Mouse (Mus musculus) thymus, postnatal 14 days (tissue): ENCODE results near the gene Htr7.
A peak's percentile ranks its signal among the peaks of the same experiment; 100 is the strongest.

Experiments used
- DNase-seq: peaks from one replicate; pipeline ENCODE4 v3.0.0; 2021

Gene Htr7

DNA sequence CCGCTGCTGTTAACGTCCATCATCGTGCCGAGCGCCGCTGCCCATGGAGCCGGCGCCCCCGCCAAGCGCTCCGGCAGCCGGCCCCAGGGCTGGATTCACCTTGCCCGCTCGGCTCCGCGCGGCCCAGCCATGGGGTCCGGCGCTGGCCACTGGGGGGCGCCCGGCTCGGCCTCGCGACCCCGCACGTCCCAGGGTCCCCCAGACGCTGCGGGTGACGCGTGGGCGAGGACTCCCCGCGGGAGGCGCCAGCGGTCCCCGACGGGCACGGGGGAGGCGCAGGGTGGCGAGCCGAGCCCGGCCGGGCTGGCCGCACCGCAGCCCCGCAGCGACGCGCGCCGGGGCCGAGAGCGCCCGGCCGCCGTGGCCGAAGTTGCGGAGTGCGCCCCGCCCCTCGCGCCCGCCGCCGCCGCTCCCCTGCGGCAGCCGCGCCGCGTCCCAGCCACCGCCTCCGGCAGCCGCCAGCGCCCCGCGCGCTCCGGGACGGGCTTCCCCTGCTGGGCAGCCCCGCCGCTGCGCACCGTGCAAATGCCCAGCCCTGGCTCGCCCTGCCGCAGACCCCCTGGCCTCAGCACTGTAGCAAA, at the start of gene Htr7:
Htr7 (minus strand) TSS at position 277 of the 581 bp plus-strand sequence.
- peak; percentile 37 for DNase-seq

DNA sequence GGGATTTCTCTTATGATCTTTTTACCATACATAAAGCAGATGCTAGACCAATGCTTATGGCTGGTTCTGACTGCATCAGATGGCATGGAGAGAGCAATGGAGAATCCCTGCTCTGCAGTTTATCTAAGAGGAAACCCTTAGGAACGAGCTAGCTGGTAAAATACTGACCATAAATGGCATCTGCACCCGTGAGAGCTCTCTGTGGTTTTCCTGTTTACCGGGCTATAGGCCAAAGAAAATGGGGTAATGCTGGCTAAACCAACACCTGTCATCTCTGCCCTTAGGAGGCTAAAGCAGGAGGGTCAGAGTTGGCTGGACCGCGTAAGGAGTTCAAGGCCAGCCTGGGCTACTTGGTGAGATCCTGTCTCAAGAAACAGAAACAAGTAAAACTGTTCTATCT, 46.6 kb upstream of the Htr7 start:
- DNase-seq, result no peak

DNA sequence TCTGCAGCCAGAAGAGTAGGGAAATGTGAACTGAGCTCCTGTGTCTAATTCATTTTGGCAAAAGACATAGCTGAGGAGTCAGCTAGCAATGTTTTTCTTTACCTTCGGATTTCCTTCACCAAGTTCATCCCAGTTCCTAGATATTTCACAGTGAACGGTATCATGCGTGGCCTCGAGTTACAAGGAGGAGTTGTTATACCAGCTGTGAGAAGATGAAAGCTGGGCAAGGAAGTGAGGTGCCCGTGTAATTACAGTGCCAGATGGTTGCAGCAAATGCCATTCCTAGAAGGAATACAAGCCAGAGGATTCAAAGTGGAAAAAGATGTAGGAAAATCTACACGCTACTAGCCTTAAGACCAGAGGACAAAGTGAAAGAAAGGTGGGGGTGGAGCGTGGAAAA, 41.6 kb upstream of the Htr7 start:
- DNase-seq, result no peak

DNA sequence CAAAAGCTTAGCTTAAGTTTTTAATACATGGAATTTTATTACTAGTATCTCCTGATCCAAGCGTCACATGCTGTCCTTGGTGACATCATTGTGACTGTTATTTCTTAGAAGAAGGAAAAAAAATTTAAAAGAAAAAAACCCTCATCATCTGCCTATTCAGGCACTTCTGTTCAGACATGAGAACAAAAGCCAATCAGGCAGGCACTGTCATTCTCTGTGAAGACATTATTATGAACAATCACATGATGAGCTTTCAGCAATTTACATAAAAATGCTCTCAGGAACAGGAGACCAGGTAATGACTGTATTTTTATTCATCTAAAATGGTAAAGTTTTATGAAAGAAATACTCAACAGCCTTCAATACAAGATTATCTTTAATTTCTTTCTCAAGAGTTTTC, 41.0 kb upstream of the Htr7 start:
- DNase-seq, result no peak

DNA sequence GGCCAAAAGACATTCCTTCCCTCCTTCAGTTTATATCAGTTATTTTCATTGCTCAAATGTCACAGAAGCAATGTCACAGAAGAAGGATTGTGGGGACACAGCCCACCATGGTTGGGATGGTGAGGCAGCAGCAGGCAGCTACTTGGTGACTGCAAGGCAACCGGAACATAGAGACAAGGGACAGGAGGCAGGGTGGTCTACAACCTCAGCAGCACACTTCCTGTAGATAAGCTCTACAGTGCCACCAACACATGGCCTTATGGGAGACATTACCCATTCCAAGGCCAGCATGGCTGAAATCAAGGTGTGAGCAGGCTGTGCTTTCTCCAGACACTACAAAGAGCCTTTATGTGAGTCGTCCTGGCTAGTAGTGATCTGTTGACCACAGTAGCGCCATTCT, 39.9 kb upstream of the Htr7 start:
- DNase-seq, result no peak

DNA sequence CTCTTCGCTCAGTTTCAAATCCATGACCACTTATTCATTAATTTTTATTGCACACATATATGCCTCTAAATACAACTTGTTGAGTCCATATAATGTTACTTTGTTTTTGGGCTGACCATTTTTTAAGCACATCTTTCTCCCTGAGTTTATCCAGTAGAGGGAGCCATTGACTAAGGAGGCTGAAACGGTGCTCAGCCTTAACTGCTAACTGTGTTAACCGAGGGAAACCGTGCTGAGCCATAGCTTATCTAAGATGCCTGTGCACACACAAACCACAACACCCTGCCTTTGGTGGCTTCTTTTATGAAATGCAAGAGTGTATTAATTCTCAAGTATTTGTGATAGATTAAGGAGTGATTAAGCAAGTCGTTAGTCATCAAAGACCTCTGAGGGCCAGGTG, 33.5 kb upstream of the Htr7 start:
- DNase-seq, result peak; percentile 21

DNA sequence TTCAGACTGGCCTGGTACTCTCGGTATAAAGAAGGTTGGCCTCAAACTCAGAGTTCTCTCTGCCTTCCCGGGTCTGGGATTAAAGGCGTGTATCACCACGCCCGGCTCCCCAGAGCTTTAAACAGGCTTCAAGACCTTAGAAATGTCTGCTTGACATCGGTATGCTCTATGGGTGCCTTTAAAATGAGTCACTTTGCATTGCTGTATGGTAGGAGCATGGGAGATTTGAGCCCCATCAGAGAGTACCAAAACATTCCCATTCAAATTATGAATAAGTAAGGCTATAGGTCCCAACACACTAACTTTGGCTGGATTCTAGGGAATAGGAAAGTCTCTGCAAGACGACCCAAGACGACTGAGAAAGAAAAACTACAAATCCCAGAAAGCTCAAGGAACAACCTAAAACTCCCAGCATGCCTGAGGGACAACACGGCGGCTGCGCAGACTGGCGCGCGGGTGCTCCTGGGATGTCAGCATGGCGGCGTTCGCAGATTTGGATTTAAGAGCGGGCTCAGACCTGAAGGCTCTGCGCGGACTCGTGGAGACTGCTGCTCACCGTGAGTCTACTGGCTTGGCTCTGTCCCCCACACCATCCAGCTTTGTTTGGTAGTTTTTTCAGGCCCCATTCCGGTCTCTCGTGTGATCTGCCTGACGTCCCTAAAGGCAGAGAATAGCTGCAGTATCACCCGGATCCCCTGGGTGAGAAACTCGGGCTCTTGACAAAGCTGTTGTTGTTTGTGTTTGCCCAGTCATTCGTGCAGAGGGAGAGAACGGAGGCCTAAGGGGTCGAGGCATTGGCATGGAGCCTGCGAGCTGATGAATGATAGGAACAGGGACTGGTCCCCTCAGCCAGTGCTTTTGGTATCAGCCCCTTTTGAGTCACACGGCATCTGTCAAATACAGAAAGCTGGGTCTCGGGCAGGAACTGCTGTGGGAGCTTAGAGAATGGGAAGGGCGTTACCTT, 26.2 kb upstream of the Htr7 start, which contains the start of gene Rpp30:
Rpp30 (plus strand) TSS at position 455 of the 964 bp plus-strand sequence.
- DNase-seq, result peak; percentile 87

DNA sequence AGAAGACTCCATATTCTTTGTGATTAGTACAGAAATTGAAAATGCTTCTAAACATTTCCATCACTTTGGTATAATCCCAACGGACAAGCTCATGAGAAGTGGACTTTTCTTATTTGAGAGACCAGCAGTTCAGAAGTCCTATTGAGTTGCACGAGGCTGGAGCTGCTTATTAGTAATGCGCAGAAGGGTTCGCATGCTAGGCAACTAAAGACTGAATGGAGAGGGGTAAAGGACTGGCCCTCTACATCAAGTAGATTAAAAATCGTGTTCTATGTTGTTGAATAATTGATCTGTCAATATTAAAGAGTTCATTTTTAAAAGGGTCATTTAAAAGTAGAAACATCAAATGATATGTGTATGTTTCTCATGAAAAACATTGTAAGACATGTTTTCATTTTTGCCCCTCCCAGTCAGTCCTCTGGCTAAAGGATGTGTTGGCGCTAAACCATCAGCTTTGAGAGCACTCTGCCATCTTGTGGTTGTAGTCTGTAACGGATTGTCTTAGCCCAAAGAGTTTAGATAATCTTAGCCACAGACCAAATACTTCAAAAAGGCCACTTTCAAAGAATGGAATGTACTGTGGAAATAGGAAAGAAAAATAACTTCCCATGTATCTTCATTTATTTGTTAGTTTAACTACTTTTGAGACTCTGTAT, 25.4 kb upstream of the Htr7 start:
- peak; percentile 56 for DNase-seq

DNA sequence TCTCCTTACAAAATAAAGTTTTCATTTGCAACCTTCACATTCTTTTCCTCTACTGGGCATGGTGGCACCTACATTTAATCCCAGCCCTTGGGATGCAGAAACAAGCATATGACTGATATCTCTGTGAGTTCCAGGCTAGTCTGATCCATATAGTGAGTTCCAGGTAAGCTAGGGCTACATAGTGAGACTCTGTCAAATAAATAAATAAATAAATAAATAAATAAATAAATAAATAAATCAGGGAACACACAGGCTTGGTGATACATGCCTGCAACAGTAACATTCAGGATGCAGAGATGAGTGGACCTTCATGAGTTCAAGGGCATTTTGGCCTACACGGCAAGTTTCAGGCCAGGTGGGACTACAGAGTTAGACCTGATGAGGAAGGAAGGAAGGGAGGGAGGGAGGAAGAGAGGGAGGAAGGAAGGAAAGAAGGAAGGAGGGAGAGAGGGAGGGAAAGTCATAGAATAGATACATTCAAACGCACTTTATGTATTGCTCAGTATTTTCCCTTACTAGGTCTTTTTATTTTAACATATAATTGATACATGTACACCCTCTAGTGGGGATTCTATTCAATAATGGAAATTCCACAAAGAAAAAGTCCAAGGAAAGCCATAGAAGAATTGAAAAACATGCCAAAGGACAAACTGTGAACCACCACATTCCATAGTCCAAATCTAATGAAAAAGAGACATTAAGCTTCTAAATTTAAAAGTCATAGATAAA, 5.7 kb upstream of the Htr7 start:
- no peak for DNase-seq

DNA sequence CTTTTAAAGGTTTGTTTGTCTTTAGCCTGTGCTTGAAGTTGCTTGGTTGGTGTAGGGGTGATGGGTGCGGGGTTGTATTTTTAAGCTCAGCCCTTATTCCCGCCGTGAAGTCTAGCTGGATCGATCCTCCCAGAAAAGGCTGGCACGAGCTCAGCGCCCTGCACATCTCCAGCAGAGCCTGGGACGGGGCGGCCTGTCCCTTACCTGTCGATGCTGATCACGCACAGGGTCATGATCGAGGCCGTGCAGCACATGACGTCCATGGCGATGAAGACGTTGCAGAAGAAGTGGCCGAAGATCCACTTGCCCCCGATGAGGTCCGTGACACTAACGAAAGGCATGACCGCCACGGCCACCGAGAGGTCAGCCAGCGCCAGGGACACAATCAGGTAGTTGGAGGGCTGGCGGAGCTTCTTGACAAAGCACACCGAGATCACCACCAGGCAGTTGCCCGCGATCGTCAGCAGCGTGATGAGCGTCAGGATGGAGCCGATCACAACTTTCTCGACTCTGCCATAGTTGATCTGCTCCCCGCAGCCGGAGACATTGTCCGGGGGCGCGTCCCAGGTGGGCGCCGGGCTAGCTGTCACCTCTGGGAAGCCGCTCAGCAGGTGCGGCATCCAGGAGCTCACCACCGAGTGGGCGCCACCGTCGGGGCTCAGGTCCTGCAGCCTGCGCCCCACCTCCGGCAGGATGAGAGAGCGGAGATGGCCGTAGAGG, 645 bp downstream of the Htr7 start:
- DNase-seq, result no peak

DNA sequence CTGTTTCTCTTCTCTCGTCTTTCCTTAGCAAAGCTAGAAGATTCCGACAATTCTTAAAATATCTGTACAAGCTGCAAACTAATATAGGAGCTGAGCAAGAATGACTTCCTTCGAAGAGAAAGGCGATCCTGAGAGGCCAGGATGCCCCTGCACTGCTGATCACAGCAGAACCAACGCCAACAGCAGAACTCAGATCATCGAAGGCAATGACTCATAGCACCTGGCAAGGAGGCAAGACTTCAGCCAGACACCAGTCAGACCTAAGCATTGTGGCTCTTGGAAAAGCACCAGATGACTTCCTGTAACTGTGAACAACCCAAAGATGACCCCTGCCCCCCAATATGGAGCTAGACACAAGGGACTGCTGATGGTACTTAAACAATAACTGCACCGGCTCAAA, 11.3 kb downstream of the Htr7 start:
- no peak for DNase-seq

DNA sequence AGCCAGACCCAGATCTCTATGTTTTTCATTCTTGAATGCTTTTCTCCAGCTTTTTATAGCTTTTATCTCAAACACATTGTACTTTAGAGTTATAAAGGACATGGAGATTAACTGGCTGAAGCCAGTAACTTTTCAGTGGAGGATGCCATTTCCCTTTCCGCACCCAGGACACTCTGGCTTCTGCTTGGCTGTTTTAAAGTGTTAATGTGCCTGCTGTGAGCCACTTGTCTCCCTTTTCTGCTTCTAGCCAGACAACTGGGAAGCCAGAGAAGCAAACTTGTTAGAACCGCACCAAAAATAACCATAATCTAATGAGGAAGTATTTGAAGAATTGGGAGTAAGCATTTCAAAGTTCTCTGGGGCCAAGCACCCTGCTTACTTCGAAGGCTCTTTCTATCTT, 42.5 kb downstream of the Htr7 start:
- no peak for DNase-seq

DNA sequence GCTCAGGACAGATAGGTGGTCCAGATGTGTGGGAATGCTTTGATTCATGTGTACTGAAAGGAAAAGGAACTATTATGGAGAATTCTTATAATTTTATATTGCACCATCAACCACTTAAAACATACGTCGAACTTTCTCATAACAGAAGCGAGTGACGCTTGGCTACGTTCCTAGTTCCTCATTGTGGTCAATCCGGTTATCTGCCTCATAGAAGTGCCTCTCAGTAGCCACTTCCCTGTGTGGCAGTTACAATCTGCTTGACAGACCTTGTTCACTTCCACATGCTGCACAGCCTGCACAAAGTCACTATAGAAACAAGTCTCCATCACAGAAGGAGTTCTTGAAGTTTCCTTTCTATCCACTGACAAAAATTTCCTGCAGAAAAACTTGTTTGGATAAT, 51.0 kb downstream of the Htr7 start:
- no peak for DNase-seq

DNA sequence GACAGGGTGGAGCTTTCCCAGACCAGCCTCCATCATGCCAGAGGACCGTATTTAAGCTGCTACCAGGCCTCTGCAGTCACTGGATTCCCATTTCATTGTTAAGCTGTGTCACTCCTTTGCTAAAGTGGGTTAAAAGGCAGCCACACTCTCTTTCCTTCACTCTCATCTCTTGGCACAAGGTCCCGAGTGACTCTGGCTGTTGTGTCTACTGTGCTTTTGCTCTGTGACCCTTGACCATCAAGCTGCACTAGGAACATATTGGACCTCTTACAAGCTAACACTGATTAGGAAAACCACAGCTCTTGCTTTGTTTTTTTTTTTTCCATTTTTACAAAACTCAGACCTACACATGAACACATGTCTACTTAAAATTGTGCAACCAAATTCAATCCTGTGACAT, 52.3 kb downstream of the Htr7 start:
- DNase-seq, result no peak

DNA sequence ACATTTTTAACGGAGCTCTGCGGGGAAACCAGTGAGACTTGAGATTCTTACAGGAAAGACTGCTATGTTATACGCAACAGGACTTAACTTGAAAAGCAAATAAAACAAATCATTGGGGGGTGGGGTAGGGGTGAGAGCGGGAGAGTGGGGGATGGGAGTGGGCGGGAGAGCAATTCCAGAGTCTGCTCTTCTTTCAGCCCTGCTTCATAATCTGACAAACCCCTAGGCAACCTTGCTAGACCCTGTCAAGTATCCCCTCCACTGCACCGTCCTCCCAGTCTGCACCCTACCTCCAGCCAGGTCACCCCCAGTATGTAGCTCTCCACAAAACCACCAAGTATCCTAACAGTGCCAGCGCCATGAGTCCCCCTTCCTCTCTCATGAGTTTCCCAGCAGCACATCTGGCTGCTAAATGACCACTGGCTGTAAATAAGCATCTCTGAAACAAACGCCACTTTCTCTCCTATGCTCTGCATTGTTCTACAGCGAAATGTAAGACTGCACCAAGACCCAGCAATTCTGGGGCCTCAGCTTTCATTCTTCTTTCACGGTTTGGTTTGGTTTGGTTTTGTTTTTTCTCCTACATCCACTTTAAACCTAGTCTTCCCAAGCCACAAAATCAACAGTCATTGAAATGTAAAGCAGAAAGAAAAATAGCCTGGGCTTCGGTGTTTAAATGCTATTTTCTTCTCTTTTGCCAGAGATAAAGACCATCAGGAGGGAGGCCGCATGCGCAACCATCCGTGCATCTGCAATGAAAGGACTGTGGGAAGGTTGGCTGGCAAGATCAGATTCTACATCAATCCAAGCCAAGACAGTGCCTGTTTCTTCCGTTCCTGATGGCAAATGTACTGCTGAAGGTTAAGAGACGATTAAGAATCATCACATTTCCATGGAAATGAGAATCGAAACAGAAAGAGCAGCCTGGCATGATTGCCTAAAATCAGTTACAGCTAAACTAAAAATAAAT, 54.5 kb downstream of the Htr7 start:
- no peak for DNase-seq

DNA sequence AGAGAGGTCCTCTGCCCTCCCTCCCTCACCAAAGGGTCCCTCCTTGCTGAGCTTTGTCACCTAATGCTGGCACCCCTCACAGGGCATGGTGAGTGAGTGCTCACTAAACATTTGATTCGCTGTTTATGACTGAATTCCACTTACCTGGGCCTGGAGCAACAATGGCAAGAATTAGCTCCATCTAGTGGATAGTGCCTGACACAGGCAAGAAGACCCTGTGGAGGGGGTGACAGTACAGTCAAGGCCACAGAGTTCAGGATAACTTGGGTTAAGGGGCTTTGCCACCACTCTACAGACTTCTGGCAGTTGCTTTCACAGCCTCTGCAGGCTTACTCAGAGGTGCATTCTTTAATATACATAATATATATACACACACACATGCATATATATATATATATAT, 55.8 kb downstream of the Htr7 start:
- DNase-seq, result no peak

DNA sequence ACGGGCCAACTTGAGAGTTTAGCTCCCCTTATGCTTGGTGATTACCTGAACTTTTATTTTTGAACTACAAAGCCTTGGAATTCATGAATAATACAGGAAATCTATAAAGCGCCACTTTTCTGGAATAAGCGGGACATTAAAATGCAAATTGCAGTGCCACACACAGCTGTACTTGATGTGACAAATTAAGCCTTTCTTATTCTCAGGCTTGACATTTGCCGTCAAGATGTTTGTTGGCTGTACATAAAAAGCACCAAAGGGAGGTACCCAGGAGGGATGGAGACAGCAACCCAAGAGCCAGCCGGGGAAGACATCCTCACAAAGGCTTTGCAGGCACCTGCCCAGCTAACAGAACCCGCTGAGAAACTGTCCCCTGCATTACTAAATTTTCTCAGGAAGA, 56.4 kb downstream of the Htr7 start:
- DNase-seq, result no peak

DNA sequence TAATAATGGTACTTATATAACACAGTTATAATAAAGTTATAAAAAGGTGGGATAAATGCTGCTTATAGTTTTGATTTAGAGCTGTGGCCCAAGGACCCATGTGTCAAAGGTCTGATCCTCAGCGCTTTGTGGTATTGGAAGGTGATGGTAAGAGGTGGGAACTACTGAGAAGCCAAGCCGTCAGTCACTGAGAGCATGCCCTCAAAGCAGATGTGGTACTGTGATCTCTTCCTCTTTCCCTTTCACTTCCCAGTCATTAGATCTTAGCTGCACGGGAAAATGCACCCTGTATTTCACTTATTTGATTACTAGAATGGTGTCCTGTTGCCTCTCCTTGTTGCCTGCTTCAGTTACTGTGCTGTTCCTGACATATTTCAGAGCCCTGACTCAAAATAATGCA, 59.9 kb downstream of the Htr7 start:
- DNase-seq, result no peak

DNA sequence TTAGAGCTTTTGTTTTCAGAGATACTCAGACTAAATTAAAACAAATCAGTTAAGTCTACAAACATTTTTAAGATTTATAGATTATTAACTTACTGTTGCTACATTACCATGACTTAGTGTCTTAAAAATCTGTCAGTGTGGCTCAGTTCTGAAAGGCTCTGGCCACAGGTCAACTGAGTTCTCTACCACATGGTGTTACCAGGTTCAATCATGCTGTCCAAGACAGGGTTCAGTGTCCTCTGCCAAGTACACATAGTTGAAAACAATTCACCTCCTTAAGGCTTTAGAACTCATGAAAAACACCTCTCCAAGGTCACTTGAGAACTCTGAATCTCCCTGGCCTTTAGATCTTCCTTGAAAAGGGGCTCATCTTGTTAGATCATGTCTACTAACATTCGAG, 69.8 kb downstream of the Htr7 start:
- DNase-seq, result no peak

DNA sequence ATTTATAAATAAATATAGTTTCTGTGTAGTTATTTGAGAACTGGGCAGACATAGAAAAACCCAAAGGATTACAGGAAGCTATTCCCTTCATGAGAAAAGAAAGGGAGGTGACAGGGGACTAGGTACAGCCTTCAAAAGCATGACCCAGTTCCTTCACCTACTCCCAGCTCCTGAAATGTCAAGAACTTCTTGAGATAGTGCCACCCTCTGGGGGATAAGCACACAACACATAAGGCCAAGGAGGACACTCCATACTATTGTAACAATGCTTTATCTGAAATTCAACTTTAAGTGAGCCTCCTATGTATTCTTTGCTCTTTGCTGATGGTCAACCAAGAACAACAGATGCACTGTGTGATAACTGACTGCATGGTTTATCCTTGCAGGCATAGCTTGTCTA, 82.6 kb downstream of the Htr7 start:
- no peak for DNase-seq

DNA sequence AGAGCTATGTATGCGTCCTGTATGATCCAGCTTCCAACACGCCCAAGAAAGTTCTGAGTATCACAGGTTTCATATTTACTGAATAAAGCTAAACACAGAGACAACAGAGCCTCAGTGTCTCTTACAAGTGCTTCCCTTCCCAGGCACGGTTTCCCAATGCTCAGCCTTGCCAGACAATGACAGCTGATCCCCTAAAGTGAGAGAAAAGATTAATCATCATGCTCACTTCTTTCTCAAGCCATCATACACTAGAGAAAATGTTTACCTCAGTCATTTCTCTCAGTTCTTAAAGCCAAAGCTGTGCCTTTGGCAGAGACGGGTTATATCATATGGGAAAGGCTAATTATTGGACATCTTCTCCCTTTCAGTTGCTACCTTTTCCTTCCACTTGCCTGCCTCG, 99.7 kb downstream of the Htr7 start:
- no peak for DNase-seq
